Mouse (Mus musculus) hindbrain, embryonic 16.5 days (tissue): ENCODE data around the gene Loxl1. TPM values are rescaled to one million over a fixed set of nuclear protein-coding genes. Genes with fewer than 3 reads are reported as not detected.

ENCODE experiments used
- ATAC-seq: fragments of 200-750 bp; cut with Nextera tagmentation; 2 replicates; pipeline ENCODE4 v1.8.0; 2017; ENCODE audit warnings: moderate TSS enrichment, moderate library complexity
- H3K27ac ChIP-seq: fragments of 300-500 bp; sonication (generic); 2 replicates; pipeline ENCODE4 v1.5.1; 2014; ENCODE audit warnings: low read depth, mild to moderate bottlenecking, control low read depth, low read length, moderate library complexity
- H3K27me3 ChIP-seq: fragments of 300-500 bp; sonication (generic); replicated peaks from 2 replicates; pipeline ENCODE4 v1.6.1; 2014; ENCODE audit warnings: low read length; ENCODE audit not compliant: control insufficient read depth, insufficient read depth
- H3K36me3 ChIP-seq: fragments of 300-500 bp; sonication (generic); 2 replicates; pipeline ENCODE4 v1.6.1; 2014; ENCODE audit warnings: mild to moderate bottlenecking, low read length, moderate library complexity, mixed read lengths; ENCODE audit not compliant: control insufficient read depth, insufficient read depth
- H3K4me1 ChIP-seq: fragments of 300-500 bp; sonication (generic); 2 replicates; pipeline ENCODE4 v1.6.1; 2014; ENCODE audit warnings: low read depth, low read length; ENCODE audit not compliant: control insufficient read depth, insufficient read depth
- H3K4me2 ChIP-seq: fragments of 300-500 bp; sonication (generic); 2 replicates; pipeline ENCODE4 v1.6.1; 2014; ENCODE audit warnings: mild to moderate bottlenecking, low read length, control low read depth, moderate library complexity
- H3K4me3 ChIP-seq: fragments of 300-500 bp; sonication (generic); 2 replicates; pipeline ENCODE4 v1.5.1; 2014; ENCODE audit warnings: mild to moderate bottlenecking, low read length, control low read depth, moderate library complexity
- H3K9ac ChIP-seq: fragments of 300-500 bp; sonication (generic); 2 replicates; pipeline ENCODE4 v1.6.1; 2014; ENCODE audit warnings: low read depth, mild to moderate bottlenecking, control low read depth, low read length, moderate library complexity
- H3K9me3 ChIP-seq: fragments of 300-500 bp; sonication (generic); 2 replicates; pipeline ENCODE4 v1.6.1; 2014; ENCODE audit warnings: mild to moderate bottlenecking, low read length, moderate library complexity; ENCODE audit not compliant: control insufficient read depth
- WGBS: fragments of 180-500 bp; shearing (Covaris S2); extraction: QIAGEN DNeasy Blood & Tissue Kit; methylation state at CpG from one replicate; pipeline ENCODE4 v1.1.7; 2014; 5-methylcytosine and 5-hydroxymethylcytosine counted together
- polyA plus RNA-seq: library from polyadenylated mRNA; unstranded; fragments of >200 nt; fragmentation: Nextera tagmentation; extraction: Ambion mirVana; gene quantifications from 2 replicates; pipeline ENCODE4 v1.2.1, GENCODE M21; 2015

Loxl1 gene
- polyA plus RNA-seq, 1 experiment from 2014 or later: 7.4 TPM

GRCm38 (mm10) chr9:58316784-58317183 is 3.8 kb upstream of the Loxl1 start:
- Histone ChIP-seq H3K36me3 (no peaks in the 10 kb centered on the region), H3K4me2 (no peak overlapping the region), H3K4me1 (peaks cover 28% of the 10 kb centered on the region), H3K9ac (no peak overlapping the region), H3K4me3 (no peak overlapping the region), H3K27ac (no peak overlapping the region), H3K9me3 (no peaks in the 10 kb centered on the region), H3K27me3 (peaks cover 9% of the 10 kb centered on the region)
- WGBS: 58% methylated on average over 7 of the region's 7 CpGs
- no peak for ATAC-seq

GRCm38 (mm10) chr9:58315850-58316249 is 2.9 kb upstream of the Loxl1 start:
- Histone ChIP-seq H3K9me3 (no peaks in the 10 kb centered on the region), H3K27me3 (peaks cover 15% of the 10 kb centered on the region), H3K27ac (no peak overlapping the region), H3K9ac (no peak overlapping the region), H3K36me3 (no peaks in the 10 kb centered on the region), H3K4me3 (no peak overlapping the region), H3K4me2 (no peak overlapping the region), H3K4me1 (peaks cover 28% of the 10 kb centered on the region)
- no peak for ATAC-seq
- 87% methylated on average over 2 of the region's 2 CpGs for WGBS

GRCm38 (mm10) chr9:58314682-58315360 is 1.8 kb upstream of the Loxl1 start:
- Histone ChIP-seq H3K4me1 (peaks cover 29% of the 10 kb centered on the region), H3K27me3 (peaks cover 15% of the 10 kb centered on the region), H3K9ac (peak overlapping the region; percentile 32; the same call in 1 of the 2 replicates), H3K4me3 (no peak overlapping the region), H3K4me2 (no peak overlapping the region), H3K27ac (peak overlapping the region; percentile 68), H3K9me3 (no peaks in the 10 kb centered on the region), H3K36me3 (no peaks in the 10 kb centered on the region)
- ATAC-seq: peak; percentile 68
- 32% methylated on average over 5 of the region's 5 CpGs for WGBS

- Histone ChIP-seq H3K9ac (peak overlapping the region; percentile 60), H3K36me3 (no peaks in the 10 kb centered on the region), H3K9me3 (no peaks in the 10 kb centered on the region), H3K4me3 (peak overlapping the region; percentile 35), H3K27me3 (peaks cover 15% of the 10 kb centered on the region), H3K4me1 (peaks cover 45% of the 10 kb centered on the region), H3K4me2 (peak overlapping the region; percentile 64), H3K27ac (peak overlapping the region; percentile 64; the same call in 1 of the 2 replicates)
- WGBS: 2% methylated on average over 67 of the region's 72 CpGs
- ATAC-seq: peak; percentile 31
Observed at GRCm38 (mm10) chr9:58312196-58312943, 616 bp downstream of the Loxl1 start.

- Histone ChIP-seq H3K4me3 (peak overlapping the region; percentile 35; the same call in 1 of the 2 replicates), H3K9me3 (no peaks in the 10 kb centered on the region), H3K4me1 (peaks cover 40% of the 10 kb centered on the region), H3K27me3 (peaks cover 15% of the 10 kb centered on the region), H3K36me3 (no peaks in the 10 kb centered on the region), H3K9ac (peak overlapping the region; percentile 60), H3K4me2 (peak overlapping the region; percentile 64), H3K27ac (no peak overlapping the region)
- WGBS: 56% methylated on average over 30 of the region's 33 CpGs
- no peak for ATAC-seq
Observed at GRCm38 (mm10) chr9:58311191-58311910, 1.6 kb downstream of the Loxl1 start.

GRCm38 (mm10) chr9:58310043-58310660 is 2.8 kb downstream of the Loxl1 start:
- Histone ChIP-seq H3K4me2 (no peak overlapping the region), H3K9ac (no peak overlapping the region), H3K27ac (no peak overlapping the region), H3K4me3 (no peak overlapping the region), H3K9me3 (no peaks in the 10 kb centered on the region), H3K36me3 (no peaks in the 10 kb centered on the region), H3K27me3 (peaks cover 15% of the 10 kb centered on the region), H3K4me1 (peaks cover 37% of the 10 kb centered on the region)
- WGBS: 66% methylated on average over 14 of the region's 14 CpGs
- ATAC-seq: no peak

GRCm38 (mm10) chr9:58308395-58308794 is 4.6 kb downstream of the Loxl1 start:
- Histone ChIP-seq H3K36me3 (no peaks in the 10 kb centered on the region), H3K27me3 (peaks cover 14% of the 10 kb centered on the region), H3K4me2 (no peak overlapping the region), H3K4me1 (peaks cover 39% of the 10 kb centered on the region), H3K27ac (no peak overlapping the region), H3K4me3 (no peak overlapping the region), H3K9ac (no peak overlapping the region; the same call in none of the 2 replicates), H3K9me3 (no peaks in the 10 kb centered on the region)
- 28% methylated on average over 6 of the region's 6 CpGs for WGBS
- ATAC-seq: no peak

- H3K36me3 ChIP-seq: no peaks in the 10 kb centered on the region
- no peaks in the 10 kb centered on the region for H3K9me3 ChIP-seq
- no peak overlapping the region for H3K9ac ChIP-seq
- no peak overlapping the region for H3K4me2 ChIP-seq
- H3K27ac ChIP-seq: no peak overlapping the region
- H3K4me3 ChIP-seq: no peak overlapping the region
- H3K27me3 ChIP-seq: no peaks in the 10 kb centered on the region
- no peak for ATAC-seq
- H3K4me1 ChIP-seq: peaks cover 30% of the 10 kb centered on the region
- WGBS: 31% methylated on average over 6 of the region's 6 CpGs
Observed at GRCm38 (mm10) chr9:58305686-58306085, 7.3 kb downstream of the Loxl1 start.
